Mouse (Mus musculus): Measurements from ENCODE around the gene C530008M17Rik. TPM values are rescaled to one million over a fixed set of nuclear protein-coding genes. Genes with fewer than 3 reads are reported as not detected.
"Not testable (repeated sequence)": the region's sequence is repeated elsewhere in the genome, so short reads cannot be mapped to it uniquely, and the experiment has no call there.

Gene C530008M17Rik
- total and polyA plus RNA-seq, 2 experiments from 2014 or later, result 59.3 to 68.7 TPM

DNA sequence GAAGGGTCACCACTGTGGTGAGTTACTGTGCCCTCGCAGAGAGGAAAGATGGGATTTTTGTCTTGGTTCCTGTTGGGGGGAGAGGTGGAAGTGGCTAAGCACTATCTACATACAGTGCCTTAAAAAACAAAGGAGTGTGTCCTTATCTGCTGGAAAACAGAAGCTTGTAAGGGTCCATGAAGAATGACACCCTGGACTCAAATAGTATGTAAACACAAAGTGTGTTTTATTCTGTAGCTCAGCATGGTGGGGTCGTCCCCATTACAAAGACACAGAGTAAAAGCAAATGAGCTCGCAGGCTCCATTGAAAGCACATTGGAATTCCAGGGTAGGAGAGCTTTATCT, 249.8 kb downstream of the C530008M17Rik start:
- WGBS, result 29% methylated on average over 3 of the region's 3 CpGs
- H3K4me3 ChIP-seq (ENCODE audit: low read depth, low read length), result peak overlapping the region; percentile 69
- no peak for DNase-seq (ENCODE audit: low spot score)
- H3K27ac ChIP-seq (ENCODE audit: low read depth, low read length), result peak overlapping the region; percentile 92
- peak; percentile 27; the same call in 1 of the 2 replicates for ATAC-seq (ENCODE audit: low FRiP score)
- TF ChIP-seq CTCF (IDR thresholded peaks at IDR 0.05), result no peak
- H3K36me3 ChIP-seq (ENCODE audit: insufficient read depth, low read length), result no peaks in the 10 kb centered on the region
- H3K9me3 ChIP-seq (ENCODE audit: low read length), result no peaks in the 10 kb centered on the region
- no peaks in the 10 kb centered on the region for H3K4me1 ChIP-seq (ENCODE audit: insufficient read depth, low read length)
- peak overlapping the region; percentile 90 for H3K9ac ChIP-seq (replicated peaks; ENCODE audit: low read length, poor library complexity, severe bottlenecking)
- peak overlapping the region; percentile 76 for H3K4me2 ChIP-seq (ENCODE audit: low read depth, low read length, poor library complexity, severe bottlenecking)
- H3K27me3 ChIP-seq (ENCODE audit: insufficient read depth, low read length), result no peaks in the 10 kb centered on the region

DNA sequence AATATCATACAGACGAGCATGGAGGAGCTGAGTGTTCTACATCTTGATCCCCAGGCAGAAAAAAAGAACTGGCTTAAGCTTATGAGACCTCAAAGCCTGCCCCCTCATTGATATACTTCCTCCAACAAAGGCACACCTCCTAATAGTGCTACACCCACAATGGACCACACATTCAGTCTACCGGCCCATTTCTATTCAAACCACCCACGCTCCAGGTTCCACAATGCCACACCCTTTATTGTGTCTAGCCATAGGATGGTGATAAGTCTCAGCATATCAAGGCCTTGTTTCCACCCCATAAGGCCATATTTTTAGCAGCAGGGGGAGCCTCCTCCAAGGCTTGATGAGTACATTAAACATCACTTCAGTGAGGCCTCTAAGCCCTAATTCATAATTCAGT, 254.5 kb downstream of the C530008M17Rik start:
- Histone ChIP-seq H3K4me1 (ENCODE audit: insufficient read depth, low read length) (no peaks in the 10 kb centered on the region), H3K36me3 (ENCODE audit: insufficient read depth, low read length) (peaks cover 9% of the 10 kb centered on the region; the same call in 1 of the 2 replicates), H3K27me3 (ENCODE audit: insufficient read depth, low read length) (no peaks in the 10 kb centered on the region), H3K4me3 (ENCODE audit: low read depth, low read length) (no peak overlapping the region), H3K4me2 (ENCODE audit: low read depth, low read length, poor library complexity, severe bottlenecking) (no peak overlapping the region), H3K27ac (ENCODE audit: low read depth, low read length) (no peak overlapping the region), H3K9ac (replicated peaks; ENCODE audit: low read length, poor library complexity, severe bottlenecking) (no peak overlapping the region), H3K9me3 (ENCODE audit: low read length) (no peaks in the 10 kb centered on the region)
- ATAC-seq (ENCODE audit: low FRiP score) (no peak), DNase-seq (ENCODE audit: low spot score) (no peak)
- 86% methylated on average over 3 of the region's 3 CpGs for WGBS
- no peak for TF ChIP-seq CTCF (IDR thresholded peaks at IDR 0.05)

DNA sequence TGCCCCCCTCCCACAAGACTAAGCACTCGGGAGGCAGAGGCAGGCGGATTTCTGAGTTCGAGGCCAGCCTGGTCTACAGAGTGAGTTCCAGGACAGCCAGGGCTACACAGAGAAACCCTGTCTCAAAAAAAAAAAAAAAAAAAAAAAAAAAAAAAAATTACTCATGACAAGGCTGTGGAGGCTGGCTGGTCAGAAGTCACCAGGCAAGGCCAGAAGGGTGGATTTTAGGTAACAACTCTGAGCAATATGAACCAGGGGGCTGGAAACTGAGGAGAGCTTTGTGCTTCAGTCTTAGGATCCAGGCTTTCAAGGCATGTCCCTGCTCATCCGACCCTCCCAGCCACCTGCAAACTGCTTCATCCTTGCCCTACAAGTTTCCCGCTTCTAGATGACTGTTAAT, 256.2 kb downstream of the C530008M17Rik start:
- H3K27ac ChIP-seq (ENCODE audit: low read depth, low read length); H3K27me3 ChIP-seq (ENCODE audit: insufficient read depth, low read length); DNase-seq (ENCODE audit: low spot score); H3K36me3 ChIP-seq (ENCODE audit: insufficient read depth, low read length); H3K9ac ChIP-seq (replicated peaks; ENCODE audit: low read length, poor library complexity, severe bottlenecking); H3K4me1 ChIP-seq (ENCODE audit: insufficient read depth, low read length); ATAC-seq (ENCODE audit: low FRiP score); H3K4me2 ChIP-seq (ENCODE audit: low read depth, low read length, poor library complexity, severe bottlenecking); H3K9me3 ChIP-seq (ENCODE audit: low read length); H3K4me3 ChIP-seq (ENCODE audit: low read depth, low read length): not testable (repeated sequence)
- WGBS, result 94% methylated on average over 5 of the region's 5 CpGs

DNA sequence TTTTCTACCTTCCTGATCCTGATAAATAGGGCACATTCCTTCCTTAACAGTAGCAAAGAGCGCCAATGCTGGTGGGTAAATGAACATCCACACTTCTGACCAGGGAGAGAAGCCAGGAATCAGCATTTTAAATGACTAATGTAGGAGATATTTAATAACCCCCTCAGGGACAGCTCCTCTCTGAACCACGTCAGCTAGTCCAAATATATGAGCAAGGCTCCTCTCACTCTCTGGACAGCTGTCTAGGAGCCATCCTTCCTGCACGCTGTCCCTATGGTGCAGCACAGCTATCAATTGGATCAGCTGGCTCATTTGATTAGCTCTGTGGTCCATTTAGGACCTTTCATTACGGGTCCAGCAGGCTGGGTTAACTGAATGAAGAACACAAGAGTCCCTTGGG, 266.5 kb downstream of the C530008M17Rik start:
- Histone ChIP-seq H3K27me3 (ENCODE audit: insufficient read depth, low read length) (no peaks in the 10 kb centered on the region), H3K4me1 (ENCODE audit: insufficient read depth, low read length) (no peaks in the 10 kb centered on the region), H3K36me3 (ENCODE audit: insufficient read depth, low read length) (peaks cover 22% of the 10 kb centered on the region; the same call in 1 of the 2 replicates), H3K27ac (ENCODE audit: low read depth, low read length) (no peak overlapping the region), H3K4me3 (ENCODE audit: low read depth, low read length) (no peak overlapping the region), H3K9me3 (ENCODE audit: low read length) (no peaks in the 10 kb centered on the region), H3K4me2 (ENCODE audit: low read depth, low read length, poor library complexity, severe bottlenecking) (no peak overlapping the region), H3K9ac (replicated peaks; ENCODE audit: low read length, poor library complexity, severe bottlenecking) (no peak overlapping the region)
- 81% methylated on average over 4 of the region's 4 CpGs for WGBS
- TF ChIP-seq CTCF (IDR thresholded peaks at IDR 0.05), result no peak
- no peak for ATAC-seq (ENCODE audit: low FRiP score)
- DNase-seq (ENCODE audit: low spot score), result no peak

Other genes with a start within 250 kb of the C530008M17Rik start
- not detected in 2 replicates for gene Gm7271, start 172.5 kb upstream of the C530008M17Rik start, total RNA-seq (2014; rRNA removed)
- gene Gm7271, start 172.5 kb upstream of the C530008M17Rik start, polyA plus RNA-seq (2015; fragmentation: Nextera tagmentation; extraction: Ambion mirVana), result 0.21 TPM in 1 of 2 replicates, not detected in the other
- gene Exoc1, start 127.2 kb upstream of the C530008M17Rik start, total RNA-seq (2014; rRNA removed), result 60.7 and 95.4 TPM in 2 replicates
- 49.8 and 51.0 TPM in 2 replicates for gene Exoc1, start 127.2 kb upstream of the C530008M17Rik start, polyA plus RNA-seq (2015; fragmentation: Nextera tagmentation; extraction: Ambion mirVana)
- gene Cep135, start 67.8 kb upstream of the C530008M17Rik start, total RNA-seq (2014; rRNA removed), result 4.0 and 4.9 TPM in 2 replicates
- 2.1 and 2.5 TPM in 2 replicates for gene Cep135, start 67.8 kb upstream of the C530008M17Rik start, polyA plus RNA-seq (2015; fragmentation: Nextera tagmentation; extraction: Ambion mirVana)
- 11.0 and 16.3 TPM in 2 replicates for gene Aasdh, start 249.0 kb downstream of the C530008M17Rik start, total RNA-seq (2014; rRNA removed)
- 10.1 and 11.5 TPM in 2 replicates for gene Aasdh, start 249.0 kb downstream of the C530008M17Rik start, polyA plus RNA-seq (2015; fragmentation: Nextera tagmentation; extraction: Ambion mirVana)